Mouse (Mus musculus): ENCODE measurements around the gene Adk.

DNA sequence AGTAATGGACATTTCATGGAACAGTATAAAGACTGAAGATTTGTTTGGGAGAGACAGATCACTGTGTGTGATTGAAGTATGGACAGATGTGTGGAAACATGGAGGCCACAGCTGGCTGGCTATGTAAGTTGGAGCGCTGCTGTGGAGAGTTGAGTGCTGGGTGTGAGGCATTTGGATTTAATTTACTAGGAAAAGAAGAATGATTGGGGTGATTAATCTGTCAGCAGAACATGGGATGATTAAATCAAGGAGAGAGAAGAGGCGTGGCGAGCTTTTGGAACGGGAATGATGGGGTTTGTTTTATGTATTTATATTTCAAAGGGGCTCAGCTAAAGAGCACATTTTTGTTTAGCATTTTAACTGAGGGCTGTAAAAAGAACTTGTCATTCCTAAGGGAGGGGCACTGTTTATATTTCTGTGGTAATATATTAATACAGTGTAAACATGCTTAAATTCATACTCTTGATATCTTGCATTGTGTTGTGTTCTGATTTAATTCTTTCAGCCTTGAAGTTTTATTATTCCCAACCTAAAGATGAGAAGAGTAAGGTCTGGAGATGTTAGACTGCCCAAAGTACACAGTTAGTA lies 256.1 kb downstream of the Adk start:
- TF ChIP-seq EP300 (IDR thresholded peaks at IDR 0.05; ENCODE audit: low read depth) (no peak), CTCF (IDR thresholded peaks at IDR 0.05; ENCODE audit: low read depth) (no peak)

Data from liver, embryonic 14.5 days (tissue).